Mouse (Mus musculus) frontal cortex, postnatal 36 days (tissue): ENCODE measurements around the gene Safb.

Experiments
- DNase-seq, 2 experiments: peaks; one replicate each; pipeline ENCODE4 v3.0.0; 2022; ENCODE audit warnings: low spot score in 2 of 2

Gene Safb

GRCm38 (mm10) chr17:56651801-56652200 lies 67.2 kb downstream of the Safb start:
- no peak for DNase-seq

GRCm38 (mm10) chr17:56654771-56655170 lies 70.1 kb downstream of the Safb start:
- no peak for DNase-seq

- no peak for DNase-seq
Observed at GRCm38 (mm10) chr17:56655311-56655710, 70.7 kb downstream of the Safb start.
